ENCODE assay signal across 12 mouse cellular contexts in genomic region chr9:101555011-101555673, GRCm38 (mm10).
DNase-seq lines count a peak whose midpoint lies in the region; ATAC-seq lines count a peak whose summit lies in the region.
"Had no signal": no experiment of that assay in that cellular context is flagged by ENCODE, and none has a peak within 500 bp of the region (broad histone marks: within the 10 kb centered on the region; RNA-seq: fewer than 3 reads in every experiment).

No protein-coding gene starts in this region.

- no peak overlapping the region for H3K27ac ChIP-seq in kidney, embryonic 15.5 days
- H3K27ac ChIP-seq: embryonic facial prominence, embryonic 13.5 days; forebrain, embryonic 15.5 days; liver, embryonic 14.5 days had no signal

- no peak overlapping the region for H3K4me3 ChIP-seq in kidney, embryonic 15.5 days (replicated peaks)
- H3K4me3 ChIP-seq: embryonic facial prominence, embryonic 13.5 days; forebrain, embryonic 15.5 days had no signal

- intact Hi-C loops in left cerebral cortex, postnatal 14 days (cut with DNase I), result no loop called here

- H3K27me3 ChIP-seq in kidney, embryonic 15.5 days, result no peaks in the 10 kb centered on the region
- H3K27me3 ChIP-seq: embryonic facial prominence, embryonic 13.5 days; forebrain, embryonic 15.5 days had no signal

- H3K4me2 ChIP-seq in kidney, embryonic 15.5 days, result no peak overlapping the region
- H3K4me2 ChIP-seq: embryonic facial prominence, embryonic 13.5 days; forebrain, embryonic 15.5 days had no signal

- ATAC-seq in kidney, embryonic 15.5 days (replicated peaks; ENCODE audit: low FRiP score), result peak; percentile 76
- ATAC-seq in megakaryocyte, adult 5-6 weeks (ENCODE audit: poor library complexity, severe bottlenecking), result no peak
- ATAC-seq: forebrain, embryonic 15.5 days had no signal

- no peak overlapping the region for H3K9ac ChIP-seq in kidney, embryonic 15.5 days
- H3K9ac ChIP-seq: embryonic facial prominence, embryonic 13.5 days; forebrain, embryonic 15.5 days; liver, embryonic 14.5 days had no signal

- no peaks in the 10 kb centered on the region for H3K36me3 ChIP-seq in kidney, embryonic 15.5 days
- H3K36me3 ChIP-seq: embryonic facial prominence, embryonic 13.5 days; forebrain, embryonic 15.5 days had no signal

- no peak for DNase-seq in kidney, adult 11 months
- DNase-seq in embryo, embryonic 10.5 days (ENCODE audit: low spot score), result peak; percentile 65
- peak; percentile 3 for DNase-seq in hindlimb bud, embryonic 11.5 days (ENCODE audit: extremely low spot score, low read depth, low spot score)
- peak; percentile 61 for DNase-seq in lung, postnatal 25 days (ENCODE audit: low spot score)
- DNase-seq in left cerebral cortex, postnatal 14 days (ENCODE audit: low spot score in 2 of 2), result no peak
- no peak for DNase-seq in cerebellum, adult 11-12 months
- DNase-seq: adrenal gland, adult 8-10 months had no signal

- H3K9me3 ChIP-seq in kidney, embryonic 15.5 days (replicated peaks), result no peaks in the 10 kb centered on the region
- H3K9me3 ChIP-seq: embryonic facial prominence, embryonic 13.5 days; forebrain, embryonic 15.5 days had no signal

- 24% methylated on average over 5 of the region's 5 CpGs for WGBS in kidney, embryonic 15.5 days

- H3K4me1 ChIP-seq in kidney, embryonic 15.5 days, result peaks cover 10% of the 10 kb centered on the region
- H3K4me1 ChIP-seq: embryonic facial prominence, embryonic 13.5 days; forebrain, embryonic 15.5 days had no signal

Comparison
In these comparisons a context has a peak if more than half of its experiments do, and no peak if none do; other contexts are left out.
1. DNase-seq: peak in embryo, embryonic 10.5 days (single experiment), hindlimb bud, embryonic 11.5 days (single experiment) and lung, postnatal 25 days (single experiment); none in kidney, adult 11 months (single experiment), left cerebral cortex, postnatal 14 days (0 of 2) and cerebellum, adult 11-12 months (single experiment).